Mouse (Mus musculus): Measurements from ENCODE around the gene Pfn1. TPM values are rescaled to one million over a fixed set of nuclear protein-coding genes. Genes with fewer than 3 reads are reported as not detected.

Gene Pfn1
- total and polyA plus RNA-seq, 2 experiments = 132 to 583 TPM

DNA sequence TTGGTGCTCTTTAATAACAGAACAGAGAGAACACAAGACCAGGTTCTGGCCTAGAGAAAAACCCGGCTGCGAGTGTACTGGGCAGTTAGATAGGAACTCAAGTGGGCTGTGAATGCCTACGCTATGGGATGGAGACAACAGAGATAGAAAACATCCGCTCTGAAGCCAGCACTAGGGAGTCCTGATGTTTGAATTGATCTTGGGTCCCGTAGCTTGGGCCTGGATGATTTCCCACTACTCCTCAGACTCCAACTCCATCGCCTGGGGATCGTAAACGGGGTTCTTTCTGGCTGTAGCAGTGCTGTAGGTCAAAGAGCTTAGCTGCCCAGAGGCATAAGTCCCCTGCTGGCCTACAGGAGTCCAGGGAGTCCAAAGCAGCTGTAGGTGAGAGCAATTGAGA is 33.9 kb upstream of the Pfn1 start:
- H3K4me1 ChIP-seq (ENCODE audit: control insufficient read depth, insufficient read depth, low read length) = 0 out of 2 replicates have a peak, but pooled peaks cover 5% of the 10 kb centered on the region
- no peaks in the 10 kb centered on the region for H3K79me2 ChIP-seq (ENCODE audit: control insufficient read depth, insufficient read depth, low read length)
- WGBS = 17% methylated on average over 8 of the region's 8 CpGs
- H3K27me3 ChIP-seq (ENCODE audit: control insufficient read depth, insufficient read depth, low read length) = no peaks in the 10 kb centered on the region
- DNase-seq (ENCODE audit: extremely low read depth, low read depth, low spot score) = peak; percentile 39
- peak overlapping the region; percentile 94; the same call in 1 of the 2 replicates for H3K9ac ChIP-seq (ENCODE audit: low read depth, low read length)
- no peak for TF ChIP-seq CTCF (IDR thresholded peaks at IDR 0.05; ENCODE audit: low read depth, low read length)
- no peak for TF ChIP-seq POLR2A (IDR thresholded peaks at IDR 0.05; ENCODE audit: extremely low read depth, insufficient read depth, low read length)
- peak overlapping the region; percentile 8; the same call in 1 of the 2 replicates for H3K27ac ChIP-seq (replicated peaks; ENCODE audit: insufficient read depth, low read depth, low read length)
- H3K36me3 ChIP-seq (ENCODE audit: control insufficient read depth, insufficient read depth, low read length) = peaks cover 2% of the 10 kb centered on the region; the same call in 1 of the 2 replicates
- peak overlapping the region; percentile 65; the same call in 1 of the 2 replicates for H3K4me3 ChIP-seq (ENCODE audit: insufficient read depth, low read depth, low read length)

GRCm38 (mm10) chr11:70687601-70688199 is 33.3 kb upstream of the Pfn1 start, which contains the start of gene Camta2:
Gene Camta2, minus strand, starts transcription at chr11:70688105.
- Histone ChIP-seq H3K79me2 (ENCODE audit: control insufficient read depth, insufficient read depth, low read length) (no peaks in the 10 kb centered on the region), H3K27ac (replicated peaks; ENCODE audit: insufficient read depth, low read depth, low read length) (peak within 1 kb of the TSS; percentile 58), H3K4me3 (ENCODE audit: insufficient read depth, low read depth, low read length) (peak within 1 kb of the TSS; percentile 65), H3K36me3 (ENCODE audit: control insufficient read depth, insufficient read depth, low read length) (peaks cover 2% of the 10 kb centered on the region; the same call in 1 of the 2 replicates), H3K4me1 (ENCODE audit: control insufficient read depth, insufficient read depth, low read length) (0 out of 2 replicates have a peak, but pooled peaks cover 5% of the 10 kb centered on the region), H3K9ac (ENCODE audit: low read depth, low read length) (peak within 1 kb of the TSS; percentile 94), H3K27me3 (ENCODE audit: control insufficient read depth, insufficient read depth, low read length) (no peaks in the 10 kb centered on the region)
- TF ChIP-seq POLR2A (IDR thresholded peaks at IDR 0.05; ENCODE audit: extremely low read depth, insufficient read depth, low read length) (peak; percentile 43; the same call in 1 of the 2 replicates), CTCF (IDR thresholded peaks at IDR 0.05; ENCODE audit: low read depth, low read length) (peak; percentile 35)
- WGBS = under 1% methylated on average over 52 of the region's 55 CpGs
- peak; percentile 51 for DNase-seq (ENCODE audit: extremely low read depth, low read depth, low spot score)

- H3K4me3 ChIP-seq (ENCODE audit: insufficient read depth, low read depth, low read length) = peak overlapping the region; percentile 65
These were observed 32.6 kb upstream of the Pfn1 start for GRCm38 (mm10) chr11:70686901-70687566.

GRCm38 (mm10) chr11:70683640-70684039 is 29.2 kb upstream of the Pfn1 start:
- TF ChIP-seq CTCF (IDR thresholded peaks at IDR 0.05; ENCODE audit: low read depth, low read length) (no peak), POLR2A (IDR thresholded peaks at IDR 0.05; ENCODE audit: extremely low read depth, insufficient read depth, low read length) (no peak)
- H3K9ac ChIP-seq (ENCODE audit: low read depth, low read length) = no peak overlapping the region
- no peak for DNase-seq (ENCODE audit: extremely low read depth, low read depth, low spot score)
- 90% methylated on average over 5 of the region's 5 CpGs for WGBS
- no peaks in the 10 kb centered on the region for H3K79me2 ChIP-seq (ENCODE audit: control insufficient read depth, insufficient read depth, low read length)
- peaks cover 15% of the 10 kb centered on the region for H3K4me1 ChIP-seq (ENCODE audit: control insufficient read depth, insufficient read depth, low read length)
- H3K36me3 ChIP-seq (ENCODE audit: control insufficient read depth, insufficient read depth, low read length) = peaks cover 11% of the 10 kb centered on the region; the same call in 1 of the 2 replicates
- H3K27ac ChIP-seq (replicated peaks; ENCODE audit: insufficient read depth, low read depth, low read length) = no peak overlapping the region
- no peak overlapping the region for H3K4me3 ChIP-seq (ENCODE audit: insufficient read depth, low read depth, low read length)
- H3K27me3 ChIP-seq (ENCODE audit: control insufficient read depth, insufficient read depth, low read length) = no peaks in the 10 kb centered on the region

More at GRCm38 (mm10) chr11:70686901-70687566, 32.6 kb upstream of the Pfn1 start:
- TF ChIP-seq CTCF (IDR thresholded peaks at IDR 0.05; ENCODE audit: low read depth, low read length) = no peak
- no peak for TF ChIP-seq POLR2A (IDR thresholded peaks at IDR 0.05; ENCODE audit: extremely low read depth, insufficient read depth, low read length)
- Histone ChIP-seq H3K4me1 (ENCODE audit: control insufficient read depth, insufficient read depth, low read length) (0 out of 2 replicates have a peak, but pooled peaks cover 6% of the 10 kb centered on the region), H3K9ac (ENCODE audit: low read depth, low read length) (peak overlapping the region; percentile 94), H3K79me2 (ENCODE audit: control insufficient read depth, insufficient read depth, low read length) (no peaks in the 10 kb centered on the region), H3K27me3 (ENCODE audit: control insufficient read depth, insufficient read depth, low read length) (no peaks in the 10 kb centered on the region), H3K27ac (replicated peaks; ENCODE audit: insufficient read depth, low read depth, low read length) (peak overlapping the region; percentile 58), H3K36me3 (ENCODE audit: control insufficient read depth, insufficient read depth, low read length) (peaks cover 4% of the 10 kb centered on the region; the same call in 1 of the 2 replicates)
- DNase-seq (ENCODE audit: extremely low read depth, low read depth, low spot score) = no peak
- 5% methylated on average over 16 of the region's 16 CpGs for WGBS

GRCm38 (mm10) chr11:70681897-70682581 is 27.6 kb upstream of the Pfn1 start:
- DNase-seq (ENCODE audit: extremely low read depth, low read depth, low spot score) = peak; percentile 58
- 64% methylated on average over 11 of the region's 11 CpGs for WGBS
- Histone ChIP-seq H3K4me3 (ENCODE audit: insufficient read depth, low read depth, low read length) (no peak overlapping the region), H3K27ac (replicated peaks; ENCODE audit: insufficient read depth, low read depth, low read length) (no peak overlapping the region), H3K4me1 (ENCODE audit: control insufficient read depth, insufficient read depth, low read length) (peaks cover 17% of the 10 kb centered on the region), H3K36me3 (ENCODE audit: control insufficient read depth, insufficient read depth, low read length) (peaks cover 11% of the 10 kb centered on the region; the same call in 1 of the 2 replicates), H3K9ac (ENCODE audit: low read depth, low read length) (no peak overlapping the region), H3K79me2 (ENCODE audit: control insufficient read depth, insufficient read depth, low read length) (no peaks in the 10 kb centered on the region), H3K27me3 (ENCODE audit: control insufficient read depth, insufficient read depth, low read length) (no peaks in the 10 kb centered on the region)
- TF ChIP-seq CTCF (IDR thresholded peaks at IDR 0.05; ENCODE audit: low read depth, low read length) (0 out of 2 replicates have a peak, but pooled peaks have one; percentile 19), POLR2A (IDR thresholded peaks at IDR 0.05; ENCODE audit: extremely low read depth, insufficient read depth, low read length) (no peak)

All from liver, adult 2 months (tissue).